Mouse (Mus musculus): Measurements from ENCODE around the gene Ubap2l. TPM values are rescaled to one million over a fixed set of nuclear protein-coding genes. Genes with fewer than 3 reads are reported as not detected.
A peak's percentile ranks its signal among the peaks of the same experiment; 100 is the strongest.

Gene Ubap2l
- polyA plus RNA-seq, 1 experiment: 199 TPM

- Histone ChIP-seq H3K4me3 (ENCODE audit: control insufficient read depth, insufficient read depth, low read length) (no peak overlapping the region), H3K4me1 (replicated peaks; ENCODE audit: control insufficient read depth, insufficient read depth, low read length) (peaks cover 22% of the 10 kb centered on the region), H3K36me3 (ENCODE audit: control insufficient read depth, insufficient read depth, low read length) (peaks cover 48% of the 10 kb centered on the region), H3K27me3 (ENCODE audit: control insufficient read depth, insufficient read depth, low read length) (no peaks in the 10 kb centered on the region), H3K27ac (ENCODE audit: control insufficient read depth, insufficient read depth, low read length) (no peak overlapping the region)
- 94% methylated on average over 7 of the region's 7 CpGs for WGBS
- no peak for DNase-seq
- TF ChIP-seq CTCF (IDR thresholded peaks at IDR 0.05; ENCODE audit: borderline replicate concordance, control insufficient read depth, extremely low read depth, insufficient read depth, low read length, poor library complexity): no peak
These were observed 96.1 kb downstream of the Ubap2l start for GRCm38 (mm10) chr3:89956177-89956971.

DNA sequence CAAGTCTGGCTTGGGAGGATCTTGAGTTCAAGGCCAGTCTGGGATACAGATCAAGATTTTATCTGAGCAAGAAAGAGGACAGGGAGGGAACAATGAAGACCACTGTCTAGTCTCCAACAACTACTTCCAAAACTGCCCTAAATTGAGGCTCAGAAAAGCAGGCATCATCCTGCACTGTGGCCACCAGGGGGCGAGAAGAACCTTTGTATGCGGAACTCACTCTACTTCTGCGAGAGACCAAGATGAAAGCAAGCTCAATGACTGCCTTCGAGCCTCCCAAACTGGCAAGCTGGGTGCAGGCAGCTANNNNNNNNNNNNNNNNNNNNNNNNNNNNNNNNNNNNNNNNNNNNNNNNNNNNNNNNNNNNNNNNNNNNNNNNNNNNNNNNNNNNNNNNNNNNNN lies 99.0 kb downstream of the Ubap2l start:
- 3% methylated on average over 4 of the region's 4 CpGs for WGBS
- DNase-seq: peak; percentile 80
- no peak overlapping the region for H3K27ac ChIP-seq (ENCODE audit: control insufficient read depth, insufficient read depth, low read length)
- H3K4me3 ChIP-seq (ENCODE audit: control insufficient read depth, insufficient read depth, low read length): no peak overlapping the region
- no peaks in the 10 kb centered on the region for H3K27me3 ChIP-seq (ENCODE audit: control insufficient read depth, insufficient read depth, low read length)
- H3K4me1 ChIP-seq (replicated peaks; ENCODE audit: control insufficient read depth, insufficient read depth, low read length): 0 out of 2 replicates have a peak, but pooled peaks cover under 1% of the 10 kb centered on the region
- TF ChIP-seq CTCF (IDR thresholded peaks at IDR 0.05; ENCODE audit: borderline replicate concordance, control insufficient read depth, extremely low read depth, insufficient read depth, low read length, poor library complexity) (peak; percentile 43; the same call in 1 of the 2 replicates), POLR2A (IDR thresholded peaks at IDR 0.05; ENCODE audit: control insufficient read depth, extremely low read depth, insufficient read depth, low read length, poor library complexity) (no peak)
- H3K36me3 ChIP-seq (ENCODE audit: control insufficient read depth, insufficient read depth, low read length): peaks cover 71% of the 10 kb centered on the region

Other genes starting within 250 kb of the Ubap2l start
- gene She, start 221.3 kb downstream of the Ubap2l start, polyA plus RNA-seq (2012; rRNA removed): 0.43 and 0.69 TPM in 2 replicates
- 10.4 and 11.1 TPM in 2 replicates for gene Il6ra, start 139.4 kb downstream of the Ubap2l start, polyA plus RNA-seq (2012; rRNA removed)
- gene Atp8b2, start 89.1 kb downstream of the Ubap2l start, polyA plus RNA-seq (2012; rRNA removed): 109 and 123 TPM in 2 replicates
- 53.9 and 61.4 TPM in 2 replicates for gene Hax1, start 53.8 kb downstream of the Ubap2l start, polyA plus RNA-seq (2012; rRNA removed)
- 45.9 and 59.7 TPM in 2 replicates for gene 4933434E20Rik, start 992 bp downstream of the Ubap2l start, polyA plus RNA-seq (2012; rRNA removed)
- gene Tpm3, start 20.0 kb upstream of the Ubap2l start, polyA plus RNA-seq (2012; rRNA removed): 252 and 262 TPM in 2 replicates
- 1.5 and 1.6 TPM in 2 replicates for gene Nup210l, start 51.5 kb upstream of the Ubap2l start, polyA plus RNA-seq (2012; rRNA removed)
- gene Rps27, start 161.0 kb upstream of the Ubap2l start, polyA plus RNA-seq (2012; rRNA removed): 1,542 and 2,177 TPM in 2 replicates
- gene Rab13, start 161.1 kb upstream of the Ubap2l start, polyA plus RNA-seq (2012; rRNA removed): 1.4 and 1.5 TPM in 2 replicates
- gene Jtb, start 179.0 kb upstream of the Ubap2l start, polyA plus RNA-seq (2012; rRNA removed): 84.4 and 91.7 TPM in 2 replicates
- gene Creb3l4, start 190.9 kb upstream of the Ubap2l start, polyA plus RNA-seq (2012; rRNA removed): 0.94 and 1.3 TPM in 2 replicates
- 68.5 and 69.2 TPM in 2 replicates for gene Slc39a1, start 195.5 kb upstream of the Ubap2l start, polyA plus RNA-seq (2012; rRNA removed)
- gene Crtc2, start 201.5 kb upstream of the Ubap2l start, polyA plus RNA-seq (2012; rRNA removed): 151 and 161 TPM in 2 replicates
- 163 and 182 TPM in 2 replicates for gene Dennd4b, start 212.6 kb upstream of the Ubap2l start, polyA plus RNA-seq (2012; rRNA removed)
- 69.8 and 77.6 TPM in 2 replicates for gene Gatad2b, start 240.6 kb upstream of the Ubap2l start, polyA plus RNA-seq (2012; rRNA removed)